Mouse (Mus musculus) olfactory bulb, adult 2 months (tissue): ENCODE results near the gene Ankrd27.

Experiments
- CTCF ChIP-seq: fragments of 200-500 bp; IDR thresholded peaks from 2 replicates; pipeline ENCODE4 v1.5.1; 2012; ENCODE audit warnings: low read depth, mild to moderate bottlenecking, low read length, moderate library complexity; ENCODE audit not compliant: insufficient read depth
- POLR2A ChIP-seq: fragments of 200-500 bp; IDR thresholded peaks from 2 replicates; pipeline ENCODE4 v1.6.1; 2012; ENCODE audit warnings: mild to moderate bottlenecking, low read depth, low read length, moderate library complexity; ENCODE audit not compliant: insufficient read depth

DNA sequence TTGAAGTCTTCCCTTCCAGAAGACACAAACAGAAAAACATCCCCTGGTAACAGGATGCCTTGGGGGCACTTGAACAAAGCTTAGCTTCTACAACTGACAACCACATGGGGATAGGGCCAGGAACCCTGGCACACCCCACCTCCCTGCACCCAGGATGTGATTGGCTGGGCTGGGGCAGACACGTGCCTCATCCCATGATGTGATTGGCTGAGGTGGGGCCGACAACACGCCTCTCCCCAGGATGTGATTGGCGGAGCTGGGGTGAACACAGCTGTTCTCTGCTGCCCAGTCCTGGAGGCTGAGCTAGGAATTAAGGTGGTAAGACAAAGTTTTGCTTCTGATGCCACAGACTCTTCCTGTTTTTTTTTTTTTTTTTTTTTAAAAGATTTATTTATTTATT is 92.9 kb downstream of the Ankrd27 start:
- TF ChIP-seq POLR2A (no peak), CTCF (no peak)
